Mouse (Mus musculus) embryonic fibroblast, embryonic 13.5 days (primary cell): Measurements from ENCODE around the gene Sclt1.

Experiments used
- CTCF ChIP-seq: IDR thresholded peaks from 2 replicates; pipeline ENCODE4 v1.5.1; 2011; ENCODE audit warnings: mild to moderate bottlenecking, control low read depth, low read length, moderate library complexity, borderline replicate concordance; ENCODE audit not compliant: insufficient read depth
- POLR2A ChIP-seq: IDR thresholded peaks from 2 replicates; pipeline ENCODE4 v1.6.1; 2011; ENCODE audit warnings: low read depth, mild to moderate bottlenecking, control low read depth, low read length, moderate library complexity

- no peak for TF ChIP-seq POLR2A
- TF ChIP-seq CTCF: no peak
Measured at GRCm38 (mm10) chr3:41599226-41599625, 143.1 kb downstream of the Sclt1 start.
